Mouse (Mus musculus) spleen, adult 2 months (tissue): ENCODE results near the gene Cfap69. TPM values are rescaled to one million over a fixed set of nuclear protein-coding genes. Genes with fewer than 3 reads are reported as not detected.

Experiments used
- DNase-seq, 2 experiments: peaks; one replicate each; pipeline versions ENCODE4 v3.0.0 to v3.0.0-alpha.2; 2012 to 2021; ENCODE audit warnings: low spot score in 2 of 2, low read depth in 1 of 2
- H3K27ac ChIP-seq: fragments of 200-500 bp; 2 replicates; pipeline ENCODE4 v1.5.1; 2012; ENCODE audit warnings: low read length, inconsistent platforms; ENCODE audit not compliant: insufficient read depth
- H3K27me3 ChIP-seq: fragments of 200-500 bp; 2 replicates; pipeline ENCODE4 v1.6.1; 2012; ENCODE audit warnings: mild to moderate bottlenecking, moderate library complexity, low read length, inconsistent platforms; ENCODE audit not compliant: control insufficient read depth, insufficient read depth
- H3K36me3 ChIP-seq: fragments of 200-500 bp; 2 replicates; pipeline ENCODE4 v1.6.1; 2012; ENCODE audit warnings: mild to moderate bottlenecking, low read length, inconsistent platforms; ENCODE audit not compliant: control insufficient read depth, insufficient read depth
- H3K4me1 ChIP-seq: fragments of 200-500 bp; 2 replicates; pipeline ENCODE4 v1.6.1; 2011; ENCODE audit warnings: inconsistent platforms; ENCODE audit not compliant: control insufficient read depth, insufficient read depth, insufficient read length
- H3K4me3 ChIP-seq: fragments of 200-500 bp; 2 replicates; pipeline ENCODE4 v1.5.1; 2011; ENCODE audit warnings: mild to moderate bottlenecking, inconsistent platforms; ENCODE audit not compliant: insufficient read depth, insufficient read length; ENCODE audit errors: extremely low read depth
- CTCF ChIP-seq: fragments of 200-500 bp; IDR thresholded peaks from 2 replicates; pipeline ENCODE4 v1.5.1; 2011; ENCODE audit warnings: mild to moderate bottlenecking, inconsistent platforms; ENCODE audit not compliant: insufficient read depth, insufficient read length, insufficient replicate concordance; ENCODE audit errors: extremely low read depth
- POLR2A ChIP-seq: fragments of 200-500 bp; IDR thresholded peaks from 2 replicates; pipeline ENCODE4 v1.6.1; 2011; ENCODE audit warnings: low read depth, low read length, inconsistent platforms
- WGBS: fragments of 180-500 bp; shearing (Covaris S2); methylation state at CpG from one replicate; pipeline ENCODE4 v1.1.7; 2018; 5-methylcytosine and 5-hydroxymethylcytosine counted together
- polyA plus RNA-seq: library from polyadenylated mRNA; depleted of rRNA; stranded (reverse); fragments of >200 nt; gene quantifications from 2 replicates; pipeline ENCODE4 v1.2.3, GENCODE M21; 2012; rRNA removed

Cfap69 gene
- polyA plus RNA-seq: 0.02 and 0.06 TPM in 2 replicates

DNA sequence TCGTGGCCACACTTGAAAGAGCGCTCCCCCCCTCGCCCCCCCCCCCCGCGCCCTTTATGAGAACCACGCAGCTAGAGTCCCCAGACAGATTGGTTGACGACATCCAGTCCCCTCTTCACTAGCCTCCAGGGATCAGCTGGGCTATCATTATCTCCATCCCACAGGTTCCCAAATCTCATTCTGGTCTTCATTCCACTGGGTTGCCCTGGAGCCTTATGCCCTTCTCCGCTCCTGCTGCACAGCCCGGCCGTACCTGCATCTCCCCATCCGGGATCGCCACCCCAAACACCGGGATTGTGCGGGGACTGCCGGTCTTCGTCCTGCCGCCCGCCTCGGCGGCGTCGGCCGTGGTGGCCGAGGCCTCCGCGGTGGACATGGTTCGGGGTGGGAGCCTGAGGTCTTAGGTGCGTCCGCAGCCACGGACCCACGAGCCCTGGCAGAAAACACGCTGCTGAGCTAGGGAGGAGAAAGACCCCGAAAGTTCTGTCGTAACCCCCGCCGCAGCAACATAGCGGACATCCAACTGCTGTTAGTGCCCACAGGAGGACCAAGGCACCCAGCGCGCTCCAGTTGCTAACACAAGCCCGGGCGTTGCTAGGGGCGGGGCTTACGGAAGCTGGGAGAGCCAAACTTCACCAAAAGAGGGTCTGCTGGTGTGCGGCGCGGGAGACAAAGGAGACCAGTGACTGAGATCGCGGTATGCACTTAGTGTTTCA is at the start of gene Cfap69:
Gene Cfap69 (minus strand): TSS at position 585 of the 716 bp plus-strand sequence.
- Histone ChIP-seq H3K36me3 (no peaks in the 10 kb centered on the region), H3K4me3 (peak within 1 kb of the TSS; percentile 31; the same call in 1 of the 2 replicates), H3K27me3 (peaks cover 3% of the 10 kb centered on the region; the same call in 1 of the 2 replicates), H3K27ac (no peak within 1 kb of the TSS), H3K4me1 (peaks cover 2% of the 10 kb centered on the region; the same call in 1 of the 2 replicates)
- 3% methylated on average over 48 of the region's 48 CpGs for WGBS
- DNase-seq: no peak
- TF ChIP-seq CTCF (no peak), POLR2A (no peak)

DNA sequence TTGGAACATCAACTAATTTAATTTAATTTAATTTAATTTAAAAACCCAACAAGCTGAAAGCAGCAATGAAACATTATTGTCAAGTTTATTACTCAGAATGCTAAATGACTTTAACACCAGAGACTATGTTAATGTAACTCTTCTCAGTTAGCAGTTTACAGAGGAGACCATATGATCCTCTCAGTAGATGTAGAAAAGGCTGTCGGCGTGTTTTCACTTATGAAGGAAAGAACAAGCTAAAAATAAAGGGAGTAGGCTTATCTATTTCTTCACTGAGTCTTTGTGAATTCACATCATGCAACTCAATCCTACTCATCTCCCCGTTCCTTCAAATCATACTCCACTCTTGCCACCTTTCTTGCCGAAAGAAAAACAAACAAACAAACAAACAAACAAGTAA is 47.0 kb upstream of the Cfap69 start:
- no peaks in the 10 kb centered on the region for H3K27me3 ChIP-seq
- no peak overlapping the region for H3K27ac ChIP-seq
- H3K36me3 ChIP-seq: no peaks in the 10 kb centered on the region
- H3K4me1 ChIP-seq: no peaks in the 10 kb centered on the region
- 82% methylated on average over 4 of the region's 4 CpGs for WGBS
- no peak for DNase-seq
- no peak overlapping the region for H3K4me3 ChIP-seq
- TF ChIP-seq CTCF (no peak), POLR2A (no peak)

DNA sequence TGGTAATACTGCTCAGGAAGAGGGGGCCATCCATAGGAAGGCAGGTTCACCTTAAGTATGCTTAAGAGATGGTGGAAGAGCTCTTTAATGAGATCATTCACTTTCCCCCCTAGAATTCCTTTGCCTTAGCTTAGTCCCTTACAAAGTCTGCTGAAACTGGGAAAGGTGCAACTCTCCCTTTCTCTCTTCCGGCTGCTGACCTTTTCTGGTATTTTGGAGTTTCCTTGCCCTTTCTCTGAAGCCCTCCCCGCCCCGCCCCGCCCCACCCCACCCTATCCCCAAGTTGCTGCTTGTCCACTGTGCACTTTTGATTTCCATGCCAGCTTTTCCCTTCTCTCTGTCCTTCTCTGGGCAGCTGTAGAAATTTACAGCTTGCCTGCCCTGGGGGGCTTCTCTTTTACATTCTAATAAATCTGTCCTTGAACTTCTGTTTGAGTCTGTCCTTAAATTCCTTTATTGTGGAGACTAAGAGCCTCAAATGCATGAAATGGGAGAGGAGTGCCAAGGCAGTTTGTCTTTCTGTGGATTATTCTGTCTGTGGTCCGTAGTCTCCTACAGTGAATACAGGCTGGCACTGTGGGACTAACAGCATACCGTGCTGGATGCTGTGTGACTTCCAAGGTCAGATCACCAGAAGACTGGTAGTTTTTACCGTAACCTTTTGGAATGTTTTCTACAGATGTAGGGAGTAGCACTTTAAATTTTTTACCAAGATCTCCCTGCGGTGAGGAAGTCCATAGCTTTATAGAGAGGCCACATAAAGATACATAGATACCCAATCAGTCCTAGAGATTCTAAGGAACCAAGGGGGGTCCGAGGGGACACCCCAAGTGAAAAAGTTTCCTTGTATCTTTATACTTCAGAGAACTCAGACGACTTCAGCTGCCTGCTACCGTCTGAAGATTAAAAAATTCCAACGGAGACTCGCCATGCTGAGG is 43.6 kb upstream of the Cfap69 start:
- TF ChIP-seq POLR2A: no peak
- no peak for TF ChIP-seq CTCF

DNA sequence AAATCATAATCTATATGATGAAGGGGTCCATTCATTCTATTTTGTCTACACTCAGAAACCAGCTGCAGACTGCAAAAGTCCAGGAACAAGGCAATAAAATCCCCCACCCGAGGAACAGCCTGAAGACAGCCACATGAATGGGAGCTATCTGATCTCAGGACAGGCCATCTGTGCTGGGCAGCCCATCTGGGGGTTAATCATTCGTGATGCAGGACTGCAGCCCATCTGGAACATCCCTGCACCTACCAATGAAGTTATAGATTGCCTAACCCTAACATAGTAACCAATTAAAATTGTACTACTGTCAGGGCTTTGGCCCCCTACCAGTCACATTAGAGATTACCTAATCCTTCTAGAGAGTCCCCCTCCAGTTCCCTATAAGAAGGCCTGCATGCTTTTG is 41.0 kb upstream of the Cfap69 start:
- Histone ChIP-seq H3K36me3 (no peaks in the 10 kb centered on the region), H3K27ac (no peak overlapping the region), H3K4me3 (no peak overlapping the region), H3K27me3 (no peaks in the 10 kb centered on the region), H3K4me1 (no peaks in the 10 kb centered on the region)
- no peak for DNase-seq
- 33% methylated on average over 2 of the region's 2 CpGs for WGBS
- no peak for TF ChIP-seq CTCF
- no peak for TF ChIP-seq POLR2A

More for the DNA sequence above, 43.6 kb upstream of the Cfap69 start:
- Histone ChIP-seq H3K36me3 (no peaks in the 10 kb centered on the region), H3K4me1 (no peaks in the 10 kb centered on the region), H3K4me3 (no peak overlapping the region), H3K27ac (no peak overlapping the region), H3K27me3 (no peaks in the 10 kb centered on the region)
- DNase-seq: no peak
- 80% methylated on average over 12 of the region's 13 CpGs for WGBS

DNA sequence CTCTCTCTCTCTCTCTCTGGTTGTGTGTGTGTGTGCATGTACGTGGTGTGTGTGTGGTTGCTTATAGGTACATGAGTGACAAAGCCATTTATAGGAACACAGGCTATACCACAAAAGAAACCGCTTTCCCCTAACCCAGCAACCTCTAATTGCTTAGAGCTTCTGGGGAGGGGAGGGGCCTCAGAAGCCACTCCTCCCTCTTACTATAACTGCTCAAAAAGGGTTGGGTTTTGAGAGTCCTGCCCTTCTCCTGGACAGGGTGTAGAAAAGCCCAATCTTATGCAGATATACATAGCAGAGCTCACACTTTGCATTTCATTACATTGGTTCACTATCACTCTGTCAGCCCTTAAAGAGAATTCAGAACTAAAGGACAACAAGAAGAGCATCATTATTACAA is 36.3 kb upstream of the Cfap69 start:
- 50% methylated on average over 2 of the region's 2 CpGs for WGBS

DNA sequence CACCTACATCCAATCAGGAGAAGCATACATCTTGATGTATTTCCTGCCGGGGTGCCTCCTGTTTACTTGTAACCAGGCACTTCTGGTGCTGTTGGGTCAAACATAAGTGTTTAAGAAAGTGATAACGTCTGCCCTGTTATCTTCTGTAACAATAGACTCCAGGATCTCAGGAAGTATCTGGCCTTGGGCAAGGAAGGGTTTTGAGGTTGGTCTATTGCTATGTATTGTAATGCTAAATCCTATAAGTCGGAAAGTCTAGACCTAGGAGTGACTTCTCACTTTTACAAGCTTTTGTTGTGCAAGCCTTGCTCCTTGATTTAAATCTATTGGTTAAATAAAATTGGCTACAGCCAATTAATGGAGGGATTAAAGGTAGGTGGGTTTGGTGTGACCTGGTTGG is 34.8 kb upstream of the Cfap69 start:
- whole genome bisulfite sequencing: 57% methylated on average over 3 of the region's 3 CpGs
- H3K36me3 ChIP-seq: no peaks in the 10 kb centered on the region

More for the DNA sequence above, 36.3 kb upstream of the Cfap69 start:
- no peak overlapping the region for H3K4me3 ChIP-seq
- H3K36me3 ChIP-seq: no peaks in the 10 kb centered on the region
- no peaks in the 10 kb centered on the region for H3K27me3 ChIP-seq
- no peak overlapping the region for H3K27ac ChIP-seq
- TF ChIP-seq POLR2A (no peak), CTCF (no peak)
- no peaks in the 10 kb centered on the region for H3K4me1 ChIP-seq
- DNase-seq: no peak

More for the DNA sequence above, 34.8 kb upstream of the Cfap69 start:
- no peak overlapping the region for H3K4me3 ChIP-seq
- H3K27ac ChIP-seq: no peak overlapping the region
- no peaks in the 10 kb centered on the region for H3K4me1 ChIP-seq
- no peak for TF ChIP-seq CTCF
- no peak for TF ChIP-seq POLR2A
- DNase-seq: no peak
- peaks cover 5% of the 10 kb centered on the region; the same call in 1 of the 2 replicates for H3K27me3 ChIP-seq
